Mouse (Mus musculus) limb, embryonic 10.5 days (tissue): ENCODE data around the gene Morc3. TPM values are rescaled to one million over a fixed set of nuclear protein-coding genes. Genes with fewer than 3 reads are reported as not detected.
A peak's percentile ranks its signal among the peaks of the same experiment; 100 is the strongest.

ENCODE experiments used
- DNase-seq: peaks from one replicate; pipeline ENCODE4 v3.0.0-alpha.2; 2017; ENCODE audit warnings: low spot score
- H3K27ac ChIP-seq: fragments of 300-500 bp; sonication (generic); 2 replicates; pipeline ENCODE4 v1.5.1; 2016; ENCODE audit warnings: mild to moderate bottlenecking
- H3K27me3 ChIP-seq: fragments of 300-500 bp; sonication (generic); 2 replicates; pipeline ENCODE4 v1.6.1; 2016; ENCODE audit warnings: low read depth, mild to moderate bottlenecking; ENCODE audit not compliant: poor library complexity, severe bottlenecking
- H3K36me3 ChIP-seq: fragments of 300-500 bp; sonication (generic); 2 replicates; pipeline ENCODE4 v1.6.1; 2016; ENCODE audit warnings: mild to moderate bottlenecking, moderate library complexity
- H3K4me1 ChIP-seq: fragments of 300-500 bp; sonication (generic); 2 replicates; pipeline ENCODE4 v1.6.1; 2016
- H3K4me3 ChIP-seq: fragments of 300-500 bp; sonication (generic); 2 replicates; pipeline ENCODE4 v1.5.1; 2016; ENCODE audit warnings: mild to moderate bottlenecking, moderate library complexity
- H3K9me3 ChIP-seq: fragments of 300-500 bp; sonication (generic); replicated peaks from 2 replicates; pipeline ENCODE4 v1.6.1; 2016; ENCODE audit warnings: mild to moderate bottlenecking
- WGBS: fragments of 180-500 bp; shearing (Covaris S2); methylation state at CpG from one replicate; pipeline ENCODE4 v1.1.7; 2016; 5-methylcytosine and 5-hydroxymethylcytosine counted together
- polyA plus RNA-seq: library from polyadenylated mRNA; unstranded; fragments of >200 nt; fragmentation: Nextera tagmentation; extraction: Ambion mirVana; gene quantifications from 2 replicates; pipeline ENCODE4 v1.2.1, GENCODE M21; 2016

The Morc3 gene
- polyA plus RNA-seq: 28.9 and 31.0 TPM in 2 replicates

GRCm38 (mm10) chr16:93831627-93832395 is at the start of gene Morc3:
TSS of gene Morc3 (plus strand) at chr16:93832121.
- Histone ChIP-seq H3K4me1 (peaks cover 7% of the 10 kb centered on the region), H3K27me3 (no peaks in the 10 kb centered on the region), H3K9me3 (no peaks in the 10 kb centered on the region), H3K4me3 (peak within 1 kb of the TSS; percentile 78), H3K36me3 (peaks cover 10% of the 10 kb centered on the region), H3K27ac (peak within 1 kb of the TSS; percentile 99)
- 12% methylated on average over 55 of the region's 55 CpGs for WGBS
- peak; percentile 100 for DNase-seq

- Histone ChIP-seq H3K9me3 (no peaks in the 10 kb centered on the region; the same call in 1 of the 2 replicates), H3K27me3 (no peaks in the 10 kb centered on the region)
- 94% methylated on average over 7 of the region's 7 CpGs for WGBS
These were observed 47.7 kb upstream of the Morc3 start for GRCm38 (mm10) chr16:93784175-93784574.

GRCm38 (mm10) chr16:93785805-93786204 is 46.1 kb upstream of the Morc3 start:
- H3K27ac ChIP-seq: 0 out of 2 replicates have a peak overlapping the region, but pooled peaks have one; percentile 43
- WGBS: 5% methylated on average over 9 of the region's 9 CpGs
- H3K4me1 ChIP-seq: peaks cover 28% of the 10 kb centered on the region; the same call in 1 of the 2 replicates
- no peaks in the 10 kb centered on the region for H3K27me3 ChIP-seq
- H3K4me3 ChIP-seq: no peak overlapping the region
- 0 out of 2 replicates have a peak, but pooled peaks cover 4% of the 10 kb centered on the region for H3K36me3 ChIP-seq
- peak; percentile 88 for DNase-seq
- no peaks in the 10 kb centered on the region; the same call in 1 of the 2 replicates for H3K9me3 ChIP-seq

More at GRCm38 (mm10) chr16:93784175-93784574, 47.7 kb upstream of the Morc3 start:
- H3K4me3 ChIP-seq: no peak overlapping the region
- 0 out of 2 replicates have a peak, but pooled peaks cover 4% of the 10 kb centered on the region for H3K36me3 ChIP-seq
- peaks cover 27% of the 10 kb centered on the region; the same call in 1 of the 2 replicates for H3K4me1 ChIP-seq
- no peak overlapping the region for H3K27ac ChIP-seq
- DNase-seq: no peak

- H3K27ac ChIP-seq: no peak overlapping the region
- no peaks in the 10 kb centered on the region; the same call in 1 of the 2 replicates for H3K9me3 ChIP-seq
- no peak for DNase-seq
- no peaks in the 10 kb centered on the region for H3K27me3 ChIP-seq
- H3K4me1 ChIP-seq: peaks cover 13% of the 10 kb centered on the region; the same call in 1 of the 2 replicates
- H3K4me3 ChIP-seq: no peak overlapping the region
- H3K36me3 ChIP-seq: 0 out of 2 replicates have a peak, but pooled peaks cover 4% of the 10 kb centered on the region
- WGBS: 92% methylated on average over 4 of the region's 4 CpGs
These were observed 43.5 kb upstream of the Morc3 start for GRCm38 (mm10) chr16:93788388-93788787.

- Histone ChIP-seq H3K36me3 (0 out of 2 replicates have a peak, but pooled peaks cover 3% of the 10 kb centered on the region), H3K4me3 (no peak overlapping the region), H3K27ac (no peak overlapping the region), H3K4me1 (peaks cover 13% of the 10 kb centered on the region; the same call in 1 of the 2 replicates), H3K9me3 (no peaks in the 10 kb centered on the region; the same call in 1 of the 2 replicates), H3K27me3 (no peaks in the 10 kb centered on the region)
- no peak for DNase-seq
- WGBS: 98% methylated on average over 8 of the region's 8 CpGs
These were observed 43.0 kb upstream of the Morc3 start for GRCm38 (mm10) chr16:93788881-93789280.

GRCm38 (mm10) chr16:93789971-93790755 is 41.8 kb upstream of the Morc3 start:
- Histone ChIP-seq H3K27me3 (no peaks in the 10 kb centered on the region), H3K9me3 (no peaks in the 10 kb centered on the region), H3K4me1 (peaks cover 13% of the 10 kb centered on the region; the same call in 1 of the 2 replicates), H3K36me3 (no peaks in the 10 kb centered on the region), H3K4me3 (no peak overlapping the region), H3K27ac (no peak overlapping the region)
- 51% methylated on average over 5 of the region's 5 CpGs for WGBS
- no peak for DNase-seq

DNA sequence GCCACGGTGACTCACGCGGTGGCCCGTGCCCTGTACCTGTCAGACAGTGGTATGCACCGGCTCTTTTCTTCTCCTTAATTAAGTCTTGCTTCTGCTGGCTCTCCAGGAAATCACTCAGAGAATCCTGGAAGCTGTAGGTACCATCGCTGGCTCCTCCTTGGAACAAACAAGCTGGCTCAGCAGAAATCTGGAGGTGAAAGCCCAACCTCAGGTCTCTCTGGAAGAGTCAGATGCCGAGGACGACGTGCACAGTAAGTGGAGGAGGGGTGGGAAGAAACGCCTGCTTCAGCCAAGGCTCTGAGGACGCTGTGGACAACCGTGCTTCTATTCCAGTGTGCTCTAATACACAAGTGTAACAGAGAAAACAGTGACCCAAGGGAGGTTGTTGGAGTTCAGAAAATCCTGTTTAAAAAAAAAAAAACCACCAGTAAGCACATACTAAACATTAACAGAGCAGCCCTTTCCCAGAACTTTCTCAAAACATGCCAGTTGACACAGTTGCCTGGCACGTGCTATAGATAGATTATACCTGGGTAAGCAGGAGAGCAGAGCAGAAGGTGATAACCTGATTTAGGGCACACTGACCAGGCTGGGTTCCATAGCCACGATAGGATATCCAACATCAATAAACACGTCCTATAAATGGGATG is 38.8 kb upstream of the Morc3 start:
- peaks cover 34% of the 10 kb centered on the region for H3K4me1 ChIP-seq
- H3K27me3 ChIP-seq: no peaks in the 10 kb centered on the region
- no peak for DNase-seq
- H3K9me3 ChIP-seq: no peaks in the 10 kb centered on the region
- WGBS: 83% methylated on average over 15 of the region's 15 CpGs
- H3K36me3 ChIP-seq: no peaks in the 10 kb centered on the region
- H3K27ac ChIP-seq: no peak overlapping the region
- no peak overlapping the region for H3K4me3 ChIP-seq

DNA sequence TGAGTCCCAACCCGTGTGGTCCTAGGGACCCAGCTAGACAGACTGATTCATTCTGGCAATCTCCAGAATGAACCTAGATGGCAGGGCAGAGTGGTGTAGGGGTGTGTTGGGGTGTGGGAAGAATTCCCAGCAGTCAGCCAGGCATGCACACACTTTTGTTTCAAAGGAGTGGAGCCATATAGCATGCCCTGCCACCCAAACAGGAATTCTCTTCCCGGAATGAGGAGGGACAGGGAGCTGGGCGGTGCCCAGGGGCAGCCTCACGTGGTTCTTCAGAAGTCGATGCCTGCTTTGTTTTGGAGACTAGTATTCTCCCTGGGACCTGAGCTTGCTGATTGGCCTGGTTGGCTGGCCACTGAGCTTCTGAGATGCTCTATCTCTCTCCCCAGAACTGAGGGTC is 37.1 kb upstream of the Morc3 start:
- Histone ChIP-seq H3K9me3 (no peaks in the 10 kb centered on the region), H3K36me3 (no peaks in the 10 kb centered on the region), H3K27ac (no peak overlapping the region), H3K4me3 (no peak overlapping the region), H3K4me1 (peaks cover 31% of the 10 kb centered on the region), H3K27me3 (no peaks in the 10 kb centered on the region)
- WGBS: 88% methylated on average over 5 of the region's 5 CpGs
- DNase-seq: no peak

- H3K4me3 ChIP-seq: no peak overlapping the region
- H3K27me3 ChIP-seq: no peaks in the 10 kb centered on the region
- 98% methylated on average over 5 of the region's 5 CpGs for WGBS
- no peaks in the 10 kb centered on the region for H3K9me3 ChIP-seq
- H3K36me3 ChIP-seq: no peaks in the 10 kb centered on the region
- no peak for DNase-seq
- H3K4me1 ChIP-seq: peaks cover 28% of the 10 kb centered on the region
- H3K27ac ChIP-seq: no peak overlapping the region
These were observed 36.5 kb upstream of the Morc3 start for GRCm38 (mm10) chr16:93795391-93795790.

- no peak overlapping the region for H3K27ac ChIP-seq
- WGBS: 83% methylated on average over 12 of the region's 12 CpGs
- no peaks in the 10 kb centered on the region for H3K9me3 ChIP-seq
- H3K36me3 ChIP-seq: no peaks in the 10 kb centered on the region
- DNase-seq: no peak
- peaks cover 34% of the 10 kb centered on the region for H3K4me1 ChIP-seq
- H3K4me3 ChIP-seq: no peak overlapping the region
- H3K27me3 ChIP-seq: no peaks in the 10 kb centered on the region
These were observed 34.7 kb upstream of the Morc3 start for GRCm38 (mm10) chr16:93797021-93797840.

DNA sequence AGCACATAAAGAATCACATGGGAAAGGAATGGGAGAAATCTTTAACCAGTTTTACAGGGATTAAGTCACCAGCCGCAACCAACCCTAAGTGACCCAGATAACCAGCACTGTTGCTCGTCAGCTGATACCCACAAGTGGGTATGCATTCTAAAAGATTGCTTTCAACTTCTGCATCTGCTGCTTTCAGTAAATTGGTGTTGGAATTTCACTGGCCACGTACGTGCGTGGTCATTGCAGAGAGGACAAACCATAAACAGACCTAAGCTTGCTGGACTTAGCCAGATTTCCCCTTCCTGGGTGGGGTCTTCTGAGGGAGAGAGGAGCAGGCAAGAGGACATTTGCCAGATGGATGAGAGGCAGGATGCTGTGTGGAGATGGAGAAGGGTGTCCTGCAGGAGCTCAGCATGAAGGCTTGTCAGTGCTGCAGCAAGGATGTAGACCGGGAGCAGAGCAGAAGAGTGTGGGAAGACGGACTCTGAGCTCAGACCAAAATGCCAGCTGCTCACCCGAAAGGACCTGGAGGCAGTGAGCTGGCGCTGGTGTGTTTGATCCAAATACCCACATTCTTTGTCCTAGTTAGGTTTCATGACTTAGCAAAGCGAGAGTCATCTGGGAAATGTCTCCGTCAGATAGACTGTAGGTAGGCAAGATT is 34.0 kb upstream of the Morc3 start:
- Histone ChIP-seq H3K27me3 (no peaks in the 10 kb centered on the region), H3K9me3 (no peaks in the 10 kb centered on the region), H3K27ac (no peak overlapping the region), H3K4me3 (no peak overlapping the region), H3K36me3 (no peaks in the 10 kb centered on the region), H3K4me1 (peaks cover 34% of the 10 kb centered on the region)
- 81% methylated on average over 11 of the region's 11 CpGs for WGBS
- no peak for DNase-seq
